Comparison of ENCODE assay signal across 25 mouse cellular contexts in the genomic region with DNA sequence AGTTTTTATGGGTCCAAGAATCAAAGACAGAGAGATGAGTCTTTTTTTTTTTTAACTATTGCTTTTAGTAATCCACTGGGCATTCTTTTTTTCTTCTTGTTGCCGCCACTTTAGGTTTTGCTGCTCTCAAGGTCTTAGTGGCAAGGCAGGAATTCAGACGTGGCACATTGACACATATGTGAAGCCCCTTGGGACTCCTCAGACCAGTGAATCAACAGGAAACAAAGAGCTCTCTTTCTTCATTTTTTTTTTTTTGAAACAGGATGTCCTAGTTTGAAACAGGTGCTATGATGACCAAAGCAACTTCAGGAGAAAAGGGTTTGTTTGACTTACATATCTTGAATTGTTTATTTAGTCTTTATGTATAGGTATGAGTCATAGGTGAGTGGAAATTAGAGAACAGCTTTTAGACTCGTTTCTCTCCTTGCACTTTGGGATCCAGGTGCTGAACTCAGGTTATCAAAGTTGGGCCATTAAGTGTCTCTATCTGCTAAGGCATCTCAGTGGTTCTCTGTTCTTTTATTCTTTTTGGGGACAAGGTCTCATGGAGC. TPM values are rescaled to one million over a fixed set of nuclear protein-coding genes. Genes with fewer than 3 reads are reported as not detected.
DNase-seq lines count a peak whose midpoint lies in the region; ATAC-seq and TF ChIP-seq lines count a peak whose summit lies in the region.
"Had no signal": no experiment of that assay in that cellular context is flagged by ENCODE, and none has a peak within 500 bp of the region (broad histone marks: within the 10 kb centered on the region; RNA-seq: fewer than 3 reads in every experiment).

No protein-coding gene starts in this region.

- 19% methylated on average over 3 of the region's 3 CpGs for WGBS in lung, embryonic 16.5 days
- WGBS in intestine, postnatal 0 days, result 27% methylated on average over 3 of the region's 3 CpGs
- WGBS in stomach, postnatal 0 days, result 29% methylated on average over 3 of the region's 3 CpGs

- H3K36me3 ChIP-seq in lung, embryonic 16.5 days (ENCODE audit: control insufficient read depth, insufficient read depth, low read length), result no peaks in the 10 kb centered on the region
- no peaks in the 10 kb centered on the region for H3K36me3 ChIP-seq in CH12.LX (replicated peaks in 1 of 2; ENCODE audit: control insufficient read depth in 1 of 2, insufficient read depth in 1 of 2, low read length in 1 of 2)
- H3K36me3 ChIP-seq in intestine, postnatal 0 days (ENCODE audit: control insufficient read depth, insufficient read depth), result no peaks in the 10 kb centered on the region
- no peaks in the 10 kb centered on the region for H3K36me3 ChIP-seq in stomach, postnatal 0 days (ENCODE audit: control insufficient read depth, insufficient read depth, low read length)
- H3K36me3 ChIP-seq: embryonic facial prominence, embryonic 12.5 days; heart, embryonic 12.5 days; hindbrain, embryonic 13.5 days; liver, embryonic 12.5 days had no signal

- H3K27ac ChIP-seq in lung, embryonic 16.5 days (ENCODE audit: low read length), result 0 out of 2 replicates have a peak overlapping the region, but pooled peaks have one; percentile 14
- H3K27ac ChIP-seq in CH12.LX (ENCODE audit: insufficient read depth, low read depth), result no peak overlapping the region
- H3K27ac ChIP-seq in intestine, postnatal 0 days (ENCODE audit: low read depth, low read length), result 0 out of 2 replicates have a peak overlapping the region, but pooled peaks have one; percentile 9
- H3K27ac ChIP-seq in stomach, postnatal 0 days (replicated peaks), result peak overlapping the region; percentile 73
- H3K27ac ChIP-seq: embryonic facial prominence, embryonic 12.5 days; heart, adult 2 months; hindbrain, embryonic 13.5 days; kidney, postnatal 0 days; liver, embryonic 12.5 days had no signal

- no peak for TF ChIP-seq CTCF in CH12.LX (conservative IDR thresholded peaks at IDR 0.05 in 1 of 2, IDR thresholded peaks at IDR 0.05 in 1 of 2; ENCODE audit: low read depth in 2 of 2, low read length in 2 of 2)
- no peak for TF ChIP-seq CTCF in intestine, postnatal 0 days (IDR thresholded peaks at IDR 0.05; ENCODE audit: low read depth)
- TF ChIP-seq CTCF in stomach, postnatal 0 days (IDR thresholded peaks at IDR 0.05; ENCODE audit: low read depth), result no peak

- H3K9ac ChIP-seq in lung, embryonic 16.5 days (ENCODE audit: low read length), result no peak overlapping the region
- no peak overlapping the region for H3K9ac ChIP-seq in CH12.LX (ENCODE audit: insufficient read depth, low read depth)
- H3K9ac ChIP-seq in intestine, postnatal 0 days (ENCODE audit: low read depth, low read length), result no peak overlapping the region
- no peak overlapping the region for H3K9ac ChIP-seq in stomach, postnatal 0 days (ENCODE audit: low read length)
- H3K9ac ChIP-seq: embryonic facial prominence, embryonic 12.5 days; heart, embryonic 12.5 days; hindbrain, embryonic 13.5 days; liver, embryonic 12.5 days; liver, postnatal 0 days had no signal

- peak; percentile 79 for ATAC-seq in lung, embryonic 16.5 days (ENCODE audit: low read depth)
- peak; percentile 76 for ATAC-seq in intestine, postnatal 0 days
- ATAC-seq in stomach, postnatal 0 days (ENCODE audit: low FRiP score, low TSS enrichment), result peak; percentile 82
- ATAC-seq: forebrain, embryonic 14.5 days; liver, embryonic 12.5 days; liver, postnatal 0 days had no signal

- no peaks in the 10 kb centered on the region for H3K9me3 ChIP-seq in lung, embryonic 16.5 days (ENCODE audit: control insufficient read depth, low read length)
- H3K9me3 ChIP-seq in CH12.LX (replicated peaks; ENCODE audit: low read length), result no peaks in the 10 kb centered on the region
- H3K9me3 ChIP-seq in intestine, postnatal 0 days (ENCODE audit: control insufficient read depth), result no peaks in the 10 kb centered on the region
- no peaks in the 10 kb centered on the region for H3K9me3 ChIP-seq in stomach, postnatal 0 days (ENCODE audit: control insufficient read depth, low read length)
- H3K9me3 ChIP-seq: embryonic facial prominence, embryonic 12.5 days; heart, embryonic 12.5 days; liver, embryonic 12.5 days had no signal

- H3K4me2 ChIP-seq in lung, embryonic 16.5 days (ENCODE audit: low read depth, low read length), result no peak overlapping the region
- no peak overlapping the region for H3K4me2 ChIP-seq in CH12.LX (ENCODE audit: insufficient read depth, low read depth, poor library complexity, severe bottlenecking)
- H3K4me2 ChIP-seq in intestine, postnatal 0 days (replicated peaks; ENCODE audit: low read depth), result no peak overlapping the region
- no peak overlapping the region for H3K4me2 ChIP-seq in stomach, postnatal 0 days (replicated peaks; ENCODE audit: low read depth)
- H3K4me2 ChIP-seq: embryonic facial prominence, embryonic 12.5 days; heart, embryonic 12.5 days; hindbrain, embryonic 13.5 days; liver, embryonic 12.5 days had no signal

- no peaks in the 10 kb centered on the region for H3K79me2 ChIP-seq in CH12.LX (replicated peaks; ENCODE audit: control insufficient read depth, extremely low read depth, insufficient read depth, poor library complexity, severe bottlenecking)

- TF ChIP-seq EP300 in CH12.LX (IDR thresholded peaks at IDR 0.05; ENCODE audit: low read length), result no peak
- TF ChIP-seq EP300 in stomach, postnatal 0 days (optimal IDR thresholded peaks at IDR 0.05), result no peak

- H3K27me3 ChIP-seq in lung, embryonic 16.5 days (ENCODE audit: control insufficient read depth, insufficient read depth, low read depth, low read length), result no peaks in the 10 kb centered on the region
- H3K27me3 ChIP-seq in CH12.LX (replicated peaks), result no peaks in the 10 kb centered on the region
- H3K27me3 ChIP-seq in intestine, postnatal 0 days (replicated peaks; ENCODE audit: control insufficient read depth, insufficient read depth, low read length), result no peaks in the 10 kb centered on the region
- H3K27me3 ChIP-seq in stomach, postnatal 0 days (ENCODE audit: control insufficient read depth, insufficient read depth, low read length), result no peaks in the 10 kb centered on the region
- H3K27me3 ChIP-seq: heart, embryonic 12.5 days; hindbrain, embryonic 13.5 days; liver, embryonic 12.5 days had no signal

- no peak for DNase-seq in lung, adult 18-20 months
- peak; percentile 8 for DNase-seq in CH12.LX (ENCODE audit: extremely low read depth)
- no peak for DNase-seq in stomach, postnatal 0 days (ENCODE audit: low spot score)
- no peak for DNase-seq in left cerebral cortex, adult 8-10 months (ENCODE audit: low spot score in 2 of 2)
- DNase-seq in adrenal gland, adult 18-20 months (ENCODE audit: low spot score in 2 of 2), result no peak
- DNase-seq: adrenal gland, postnatal 10 days; cerebellum, adult 9-11 months; embryo, embryonic 11 days; heart, adult 2 months; heart, postnatal 4 days; kidney, adult 2 months; kidney, postnatal 4 days; left cerebral cortex, postnatal 4 days; liver, postnatal 0 days; midbrain, embryonic 14.5 days; right cerebral cortex, postnatal 25 days had no signal

- dilution Hi-C loops in CH12.LX (cut with MboI; ENCODE audit: extremely low pct_ligation_motif_present, extremely low pct_unique_long_range_greater_than_20kb, low sequenced_read_pairs), result no loop called here

- no peak overlapping the region for H3K4me3 ChIP-seq in lung, embryonic 16.5 days (ENCODE audit: low read length)
- no peak overlapping the region for H3K4me3 ChIP-seq in CH12.LX (replicated peaks in 1 of 3; ENCODE audit: low read depth in 2 of 3, low read length in 2 of 3, poor library complexity in 1 of 3)
- H3K4me3 ChIP-seq in intestine, postnatal 0 days (ENCODE audit: low read depth, low read length), result no peak overlapping the region
- H3K4me3 ChIP-seq in stomach, postnatal 0 days (ENCODE audit: low read depth, low read length), result no peak overlapping the region
- H3K4me3 ChIP-seq: embryonic facial prominence, embryonic 12.5 days; heart, adult 2 months; heart, embryonic 12.5 days; hindbrain, embryonic 13.5 days; liver, embryonic 12.5 days had no signal

- in situ Hi-C loops in CH12.LX (cut with MboI; ENCODE audit: low pct_ligation_motif_present, low pct_unique_long_range_greater_than_20kb, low sequenced_read_pairs), result no loop called here

- no peak for TF ChIP-seq RAD21 in CH12.LX (IDR thresholded peaks at IDR 0.05; ENCODE audit: low read depth, low read length)

- 0 out of 2 replicates have a peak, but pooled peaks cover 3% of the 10 kb centered on the region for H3K4me1 ChIP-seq in lung, embryonic 16.5 days (replicated peaks; ENCODE audit: control insufficient read depth, insufficient read depth, low read length)
- H3K4me1 ChIP-seq in CH12.LX (ENCODE audit: control insufficient read depth in 1 of 2, insufficient read depth in 2 of 2), result peaks cover 0 to 8% of the 10 kb centered on the region in 2 experiments; a peak in 2 of 4 replicates
- no peaks in the 10 kb centered on the region for H3K4me1 ChIP-seq in intestine, postnatal 0 days (replicated peaks; ENCODE audit: control insufficient read depth, insufficient read depth, low read length)
- H3K4me1 ChIP-seq in stomach, postnatal 0 days (replicated peaks; ENCODE audit: control insufficient read depth, insufficient read depth), result no peaks in the 10 kb centered on the region
- H3K4me1 ChIP-seq: embryonic facial prominence, embryonic 12.5 days; hindbrain, embryonic 13.5 days; liver, embryonic 12.5 days had no signal

- TF ChIP-seq POLR2A in CH12.LX (IDR thresholded peaks at IDR 0.05; ENCODE audit: low read depth, low read length), result no peak

TF ChIP-seq in CH12.LX, 34 proteins besides CTCF, POLR2A, EP300 and RAD21 (continues in another document):
- TF ChIP-seq BHLHE40 (IDR thresholded peaks at IDR 0.05; ENCODE audit: low read depth, low read length), result no peak
- TF ChIP-seq E2F4 (IDR thresholded peaks at IDR 0.05; ENCODE audit: insufficient replicate concordance, low read depth, low read length), result no peak

RNA-seq across cellular contexts. Expression of a gene that starts 31.0 kb away (rescaled TPM):
- polyA plus RNA-seq in lung, embryonic 16.5 days (2015; fragmentation: Nextera tagmentation; extraction: Ambion mirVana), result 6.4 and 8.2 TPM in 2 replicates
- total RNA-seq in CH12.LX (2012; rRNA removed), result 13.2 and 23.2 TPM in 2 replicates
- total RNA-seq in CH12.LX (2014; rRNA removed), result 14.0 and 16.0 TPM in 2 replicates
- polyA plus RNA-seq in CH12.LX (2012; ENCODE audit: insufficient read length, low read depth), result 6.9 and 7.4 TPM in 2 replicates
- polyA plus RNA-seq in intestine, postnatal 0 days (2015; fragmentation: Nextera tagmentation; extraction: Ambion mirVana), result 3.2 and 3.3 TPM in 2 replicates
- 4.3 and 4.6 TPM in 2 replicates for polyA plus RNA-seq in stomach, postnatal 0 days (2015; fragmentation: Nextera tagmentation; extraction: Ambion mirVana)
- 1 to 10 TPM; 1.8 to 3.1 (median 2.5) TPM for total RNA-seq in left cerebral cortex, adult 8-10 months (2022)
- total RNA-seq in adrenal gland, adult 18-20 months (2021), result 10 to 100 TPM; 19.2 to 26.4 TPM
- total RNA-seq: monocyte, adult 5-6 weeks had no signal

RNA-seq across cellular contexts. Expression of a gene that starts 43.7 kb away (rescaled TPM):
- 37.0 and 37.9 TPM in 2 replicates for polyA plus RNA-seq in lung, embryonic 16.5 days (2015; fragmentation: Nextera tagmentation; extraction: Ambion mirVana)
- 9.5 and 11.4 TPM in 2 replicates for total RNA-seq in CH12.LX (2012; rRNA removed)
- 8.9 and 9.5 TPM in 2 replicates for total RNA-seq in CH12.LX (2014; rRNA removed)
- polyA plus RNA-seq in CH12.LX (2012; ENCODE audit: insufficient read length, low read depth), result 19.1 and 21.5 TPM in 2 replicates
- 17.9 and 19.3 TPM in 2 replicates for polyA plus RNA-seq in intestine, postnatal 0 days (2015; fragmentation: Nextera tagmentation; extraction: Ambion mirVana)
- 14.8 and 14.9 TPM in 2 replicates for polyA plus RNA-seq in stomach, postnatal 0 days (2015; fragmentation: Nextera tagmentation; extraction: Ambion mirVana)
- 10 to 100 TPM; 49.2 to 62.5 (median 60.1) TPM for total RNA-seq in left cerebral cortex, adult 8-10 months (2022)
- 10 to 100 TPM; 32.7 to 36.6 TPM for total RNA-seq in adrenal gland, adult 18-20 months (2021)
